Mouse (Mus musculus) heart, adult 2 months (tissue): Measurements from ENCODE around the gene Gm20503.

Experiments
- CTCF ChIP-seq: fragments of 200-600 bp; IDR thresholded peaks from 2 replicates; pipeline ENCODE4 v1.8.1; 2022; ENCODE audit warnings: antibody characterized with exemption, mild to moderate bottlenecking, moderate library complexity
- POLR2A ChIP-seq: fragments of 200-500 bp; IDR thresholded peaks from 2 replicates; pipeline ENCODE4 v1.6.1; 2011; ENCODE audit warnings: mild to moderate bottlenecking, low read depth, low read length, control low read depth; ENCODE audit not compliant: insufficient read depth

DNA sequence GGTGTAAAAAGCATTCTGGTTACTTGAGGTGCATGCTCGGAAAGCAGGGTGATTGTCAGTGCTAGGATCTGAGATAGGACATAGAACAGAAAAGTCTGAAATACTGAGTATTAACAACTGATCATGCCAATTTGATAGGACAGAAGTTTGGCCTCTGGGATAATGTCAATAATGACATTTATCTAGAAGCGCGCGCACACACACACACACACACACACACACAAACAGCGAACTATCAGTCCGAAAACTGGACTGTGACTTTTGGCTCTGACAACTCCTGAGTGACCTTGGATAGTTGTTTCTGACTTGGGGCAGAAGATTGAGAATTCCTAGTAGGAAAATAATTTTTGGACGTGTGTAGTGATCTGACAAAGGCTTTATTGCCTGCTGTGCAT, 793 bp downstream of the Gm20503 start:
- TF ChIP-seq CTCF (no peak), POLR2A (no peak)
